Mouse (Mus musculus): ENCODE measurements around the gene Prl8a1. TPM values are rescaled to one million over a fixed set of nuclear protein-coding genes. Genes with fewer than 3 reads are reported as not detected.

Gene Prl8a1
- polyA plus RNA-seq (2016; fragmentation: Nextera tagmentation; extraction: Ambion mirVana): not detected in 2 replicates

GRCm38 (mm10) chr13:27582071-27582470, at the start of gene Prl8a1:
TSS of gene Prl8a1 (minus strand) at chr13:27582171.
- no peaks in the 10 kb centered on the region for H3K9me3 ChIP-seq
- H3K4me1 ChIP-seq: no peaks in the 10 kb centered on the region
- H3K36me3 ChIP-seq: no peaks in the 10 kb centered on the region
- no peak within 1 kb of the TSS for H3K4me3 ChIP-seq
- no peak within 1 kb of the TSS for H3K27ac ChIP-seq
- WGBS: 72% methylated on average over 2 of the region's 2 CpGs
- no peaks in the 10 kb centered on the region for H3K27me3 ChIP-seq (ENCODE audit: insufficient read depth, poor library complexity, severe bottlenecking)
- DNase-seq (ENCODE audit: low spot score): no peak

- no peak for DNase-seq (ENCODE audit: low spot score)
- WGBS: 57% methylated on average over 4 of the region's 4 CpGs
- Histone ChIP-seq H3K4me1 (no peaks in the 10 kb centered on the region), H3K27ac (no peak within 1 kb of the TSS), H3K4me3 (no peak within 1 kb of the TSS), H3K27me3 (ENCODE audit: insufficient read depth, poor library complexity, severe bottlenecking) (no peaks in the 10 kb centered on the region), H3K9me3 (no peaks in the 10 kb centered on the region), H3K36me3 (no peaks in the 10 kb centered on the region)
Observed at GRCm38 (mm10) chr13:27610482-27610881, 28.5 kb upstream of the Prl8a1 start, which contains the start of gene Prl7b1. TSS of gene Prl7b1 (minus strand) at chr13:27610582.

- Histone ChIP-seq H3K4me3 (no peak within 1 kb of the TSS), H3K36me3 (no peaks in the 10 kb centered on the region), H3K9me3 (no peaks in the 10 kb centered on the region), H3K4me1 (no peaks in the 10 kb centered on the region), H3K27ac (no peak within 1 kb of the TSS), H3K27me3 (ENCODE audit: insufficient read depth, poor library complexity, severe bottlenecking) (no peaks in the 10 kb centered on the region)
- 74% methylated on average over 2 of the region's 2 CpGs for WGBS
- no peak for DNase-seq (ENCODE audit: low spot score)
Observed at GRCm38 (mm10) chr13:27564506-27564905, 17.5 kb downstream of the Prl8a1 start, which contains the start of gene Prl8a9. TSS of gene Prl8a9 (minus strand) at chr13:27564606.

GRCm38 (mm10) chr13:27553336-27553735, 28.6 kb downstream of the Prl8a1 start:
- H3K27ac ChIP-seq: no peak overlapping the region
- H3K9me3 ChIP-seq: no peaks in the 10 kb centered on the region
- H3K4me3 ChIP-seq: no peak overlapping the region
- no peaks in the 10 kb centered on the region for H3K4me1 ChIP-seq
- no peaks in the 10 kb centered on the region for H3K27me3 ChIP-seq (ENCODE audit: insufficient read depth, poor library complexity, severe bottlenecking)
- no peaks in the 10 kb centered on the region for H3K36me3 ChIP-seq
- DNase-seq (ENCODE audit: low spot score): no peak

Other genes starting within 250 kb of the Prl8a1 start
- gene Prl8a2, start 236.5 kb downstream of the Prl8a1 start, polyA plus RNA-seq (2016; fragmentation: Nextera tagmentation; extraction: Ambion mirVana): 0.14 TPM in 1 of 2 replicates, not detected in the other
- gene Prl2b1, start 191.3 kb downstream of the Prl8a1 start, polyA plus RNA-seq (2016; fragmentation: Nextera tagmentation; extraction: Ambion mirVana): not detected in 2 replicates
- gene Prl8a6, start 143.5 kb downstream of the Prl8a1 start, polyA plus RNA-seq (2016; fragmentation: Nextera tagmentation; extraction: Ambion mirVana): not detected in 2 replicates
- not detected in 2 replicates for gene Prl8a8, start 69.0 kb downstream of the Prl8a1 start, polyA plus RNA-seq (2016; fragmentation: Nextera tagmentation; extraction: Ambion mirVana)
- gene Prl8a9, start 17.6 kb downstream of the Prl8a1 start, polyA plus RNA-seq (2016; fragmentation: Nextera tagmentation; extraction: Ambion mirVana): not detected in 2 replicates
- gene Prl7b1, start 28.4 kb upstream of the Prl8a1 start, polyA plus RNA-seq (2016; fragmentation: Nextera tagmentation; extraction: Ambion mirVana): not detected in 2 replicates
- not detected in 2 replicates for gene Prl7a1, start 60.3 kb upstream of the Prl8a1 start, polyA plus RNA-seq (2016; fragmentation: Nextera tagmentation; extraction: Ambion mirVana)
- not detected in 2 replicates for gene Prl7a2, start 85.9 kb upstream of the Prl8a1 start, polyA plus RNA-seq (2016; fragmentation: Nextera tagmentation; extraction: Ambion mirVana)
- gene Prl7d1, start 134.6 kb upstream of the Prl8a1 start, polyA plus RNA-seq (2016; fragmentation: Nextera tagmentation; extraction: Ambion mirVana): not detected in 2 replicates
- gene Prl7c1, start 198.6 kb upstream of the Prl8a1 start, polyA plus RNA-seq (2016; fragmentation: Nextera tagmentation; extraction: Ambion mirVana): not detected in 2 replicates
- gene Prl2a1, start 219.5 kb upstream of the Prl8a1 start, polyA plus RNA-seq (2016; fragmentation: Nextera tagmentation; extraction: Ambion mirVana): 0.15 TPM in 1 of 2 replicates, not detected in the other

Measured in heart, embryonic 10.5 days (tissue).